Mouse (Mus musculus): ENCODE data around the gene Ano9.

DNA sequence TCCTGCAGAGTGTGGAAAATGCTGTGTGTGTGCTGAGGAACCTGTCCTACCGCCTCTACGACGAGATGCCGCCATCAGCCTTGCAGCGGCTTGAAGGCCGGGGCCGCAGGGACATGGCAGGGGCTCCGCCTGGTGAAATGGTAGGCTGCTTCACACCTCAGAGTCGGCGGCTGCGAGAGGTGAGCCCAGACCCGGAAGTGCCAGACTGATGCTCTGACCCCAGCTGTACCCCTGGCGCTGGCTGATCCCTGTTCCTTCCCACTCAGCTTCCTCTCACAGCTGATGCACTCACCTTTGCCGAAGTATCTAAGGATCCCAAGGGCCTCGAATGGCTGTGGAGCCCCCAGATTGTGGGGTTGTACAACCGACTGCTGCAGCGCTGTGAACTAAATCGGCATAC lies 29.1 kb downstream of the Ano9 start:
- TF ChIP-seq POLR2A (IDR thresholded peaks at IDR 0.05; ENCODE audit: low read depth, low read length) (no peak), CTCF (IDR thresholded peaks at IDR 0.05; ENCODE audit: extremely low read depth, insufficient read length, insufficient replicate concordance, low read depth, low read length) (no peak)

Measured in small intestine, adult 2 months (tissue).